Mouse (Mus musculus) embryonic fibroblast, embryonic 13.5 days (primary cell): ENCODE measurements around the gene Rdh16f1. TPM values are rescaled to one million over a fixed set of nuclear protein-coding genes. Genes with fewer than 3 reads are reported as not detected.
"Not testable (repeated sequence)": the region's sequence is repeated elsewhere in the genome, so short reads cannot be mapped to it uniquely, and the experiment has no call there.

Experiments used
- H3K27ac ChIP-seq: 2 replicates; pipeline ENCODE4 v1.5.1; 2012; ENCODE audit warnings: low read length, control low read depth, inconsistent platforms; ENCODE audit not compliant: insufficient read depth
- H3K4me1 ChIP-seq: 2 replicates; pipeline ENCODE4 v1.6.1; 2011; ENCODE audit warnings: low read length; ENCODE audit not compliant: control insufficient read depth, insufficient read depth
- H3K4me3 ChIP-seq: 2 replicates; pipeline ENCODE4 v1.5.1; 2011; ENCODE audit warnings: mild to moderate bottlenecking, control low read depth, low read length; ENCODE audit not compliant: insufficient read depth
- CTCF ChIP-seq: IDR thresholded peaks from 2 replicates; pipeline ENCODE4 v1.5.1; 2011; ENCODE audit warnings: mild to moderate bottlenecking, control low read depth, low read length, moderate library complexity, borderline replicate concordance; ENCODE audit not compliant: insufficient read depth
- POLR2A ChIP-seq: IDR thresholded peaks from 2 replicates; pipeline ENCODE4 v1.6.1; 2011; ENCODE audit warnings: low read depth, mild to moderate bottlenecking, control low read depth, low read length, moderate library complexity
- polyA plus RNA-seq: library from polyadenylated mRNA; stranded (reverse); fragments of >200 nt; gene quantifications from 2 replicates; pipeline ENCODE4 v1.2.4, GENCODE M21; 2011; ENCODE audit warnings: low read depth; ENCODE audit not compliant: missing spikeins, insufficient read length

The Rdh16f1 gene
- polyA plus RNA-seq, 1 experiment, result not detected

- Histone ChIP-seq H3K4me1 (no peaks in the 10 kb centered on the region), H3K27ac (no peak overlapping the region), H3K4me3 (no peak overlapping the region)
- TF ChIP-seq CTCF (peak; percentile 62; the same call in 1 of the 2 replicates), POLR2A (no peak)
Observed at GRCm38 (mm10) chr10:127825386-127825785, 65.8 kb downstream of the Rdh16f1 start.

GRCm38 (mm10) chr10:127829121-127829520 lies 69.5 kb downstream of the Rdh16f1 start:
- TF ChIP-seq CTCF (no peak), POLR2A (no peak)
- Histone ChIP-seq H3K4me1 (no peaks in the 10 kb centered on the region), H3K27ac (no peak overlapping the region), H3K4me3 (no peak overlapping the region)

- not testable (repeated sequence) for H3K4me1 ChIP-seq, H3K27ac ChIP-seq, H3K4me3 ChIP-seq
Observed at GRCm38 (mm10) chr10:127834186-127834585, 74.6 kb downstream of the Rdh16f1 start.

- H3K27ac ChIP-seq, result no peak overlapping the region
- no peak for TF ChIP-seq POLR2A
- TF ChIP-seq CTCF, result no peak
- H3K4me1 ChIP-seq, result no peaks in the 10 kb centered on the region
- no peak overlapping the region for H3K4me3 ChIP-seq
Observed at GRCm38 (mm10) chr10:127835292-127835691, 75.7 kb downstream of the Rdh16f1 start.

GRCm38 (mm10) chr10:127837793-127838192 lies 78.2 kb downstream of the Rdh16f1 start:
- not testable (repeated sequence) for H3K27ac ChIP-seq, H3K4me3 ChIP-seq, H3K4me1 ChIP-seq

- Histone ChIP-seq H3K27ac (no peak overlapping the region), H3K4me1 (no peaks in the 10 kb centered on the region), H3K4me3 (no peak overlapping the region)
- TF ChIP-seq CTCF (no peak), POLR2A (no peak)
Observed at GRCm38 (mm10) chr10:127838539-127838938, 79.0 kb downstream of the Rdh16f1 start.

GRCm38 (mm10) chr10:127840776-127841175 lies 81.2 kb downstream of the Rdh16f1 start:
- H3K27ac ChIP-seq, result no peak overlapping the region
- TF ChIP-seq POLR2A, result no peak
- TF ChIP-seq CTCF, result no peak
- no peaks in the 10 kb centered on the region for H3K4me1 ChIP-seq
- no peak overlapping the region for H3K4me3 ChIP-seq

Other genes starting within 250 kb of the Rdh16f1 start
- gene Ndufa4l2, start 244.8 kb upstream of the Rdh16f1 start, polyA plus RNA-seq, result 1.4 and 3.4 TPM in 2 replicates
- gene Shmt2, start 237.3 kb upstream of the Rdh16f1 start, polyA plus RNA-seq, result 147 and 169 TPM in 2 replicates
- 1.1 and 1.8 TPM in 2 replicates for gene Nxph4, start 225.2 kb upstream of the Rdh16f1 start, polyA plus RNA-seq
- 387 and 453 TPM in 2 replicates for gene Lrp1, start 138.6 kb upstream of the Rdh16f1 start, polyA plus RNA-seq
- 55.1 and 55.8 TPM in 2 replicates for gene Stat6, start 116.8 kb upstream of the Rdh16f1 start, polyA plus RNA-seq
- 8.5 and 10.6 TPM in 2 replicates for gene Nemp1, start 92.9 kb upstream of the Rdh16f1 start, polyA plus RNA-seq
- gene Nab2, start 91.2 kb upstream of the Rdh16f1 start, polyA plus RNA-seq, result 69.7 and 77.8 TPM in 2 replicates
- gene Myo1a, start 54.6 kb upstream of the Rdh16f1 start, polyA plus RNA-seq, result 0.51 TPM in 1 of 2 replicates, not detected in the other
- gene Tac2, start 35.3 kb upstream of the Rdh16f1 start, polyA plus RNA-seq, result not detected in 2 replicates
- 5.4 and 5.8 TPM in 2 replicates for gene Zbtb39, start 20.2 kb upstream of the Rdh16f1 start, polyA plus RNA-seq
- not detected in 2 replicates for gene Gpr182, start 8.1 kb upstream of the Rdh16f1 start, polyA plus RNA-seq
- gene Rdh1, start 66 bp upstream of the Rdh16f1 start, polyA plus RNA-seq, result 0.17 and 0.30 TPM in 2 replicates
- 0.76 and 0.78 TPM in 2 replicates for gene Rdh9, start 16.6 kb downstream of the Rdh16f1 start, polyA plus RNA-seq
- gene Rdh16, start 41.4 kb downstream of the Rdh16f1 start, polyA plus RNA-seq, result 0.18 TPM in 1 of 2 replicates, not detected in the other
- not detected in 2 replicates for gene Rdh19, start 90.1 kb downstream of the Rdh16f1 start, polyA plus RNA-seq
- not detected in 2 replicates for gene Rdh16f2, start 106.7 kb downstream of the Rdh16f1 start, polyA plus RNA-seq
- gene Rdh7, start 129.0 kb downstream of the Rdh16f1 start, polyA plus RNA-seq, result not detected in 2 replicates
- gene Sdr9c7, start 138.7 kb downstream of the Rdh16f1 start, polyA plus RNA-seq, result not detected in 2 replicates
- not detected in 2 replicates for gene Hsd17b6, start 247.8 kb downstream of the Rdh16f1 start, polyA plus RNA-seq